Mouse (Mus musculus): ENCODE data around the gene Atp1a3.
A peak's percentile ranks its signal among the peaks of the same experiment; 100 is the strongest.

Gene Atp1a3

GRCm38 (mm10) chr7:25003820-25004388 is 1.9 kb downstream of the Atp1a3 start:
- no peak for DNase-seq (ENCODE audit: low spot score in 2 of 2)

GRCm38 (mm10) chr7:25003291-25003690 is 2.5 kb downstream of the Atp1a3 start:
- no peak for DNase-seq (ENCODE audit: low spot score in 2 of 2)

GRCm38 (mm10) chr7:25000711-25001110 is 5.0 kb downstream of the Atp1a3 start:
- DNase-seq (ENCODE audit: low spot score in 2 of 2): no peak

GRCm38 (mm10) chr7:25000211-25000610 is 5.5 kb downstream of the Atp1a3 start:
- no peak for DNase-seq (ENCODE audit: low spot score in 2 of 2)

GRCm38 (mm10) chr7:24993081-24993480 is 12.7 kb downstream of the Atp1a3 start:
- DNase-seq (ENCODE audit: low spot score in 2 of 2): no peak

GRCm38 (mm10) chr7:24990478-24990877 is 15.3 kb downstream of the Atp1a3 start:
- no peak for DNase-seq (ENCODE audit: low spot score in 2 of 2)

- no peak for DNase-seq (ENCODE audit: low spot score in 2 of 2)
These were observed 17.8 kb downstream of the Atp1a3 start for GRCm38 (mm10) chr7:24987941-24988340.

GRCm38 (mm10) chr7:24985799-24986198 is 20.0 kb downstream of the Atp1a3 start:
- no peak for DNase-seq (ENCODE audit: low spot score in 2 of 2)

GRCm38 (mm10) chr7:24984307-24984706 is 21.5 kb downstream of the Atp1a3 start:
- DNase-seq (ENCODE audit: low spot score in 2 of 2): no peak

- no peak for DNase-seq (ENCODE audit: low spot score in 2 of 2)
These were observed 22.4 kb downstream of the Atp1a3 start for GRCm38 (mm10) chr7:24983396-24983795.

GRCm38 (mm10) chr7:24980439-24980838 is 25.3 kb downstream of the Atp1a3 start:
- no peak for DNase-seq (ENCODE audit: low spot score in 2 of 2)

GRCm38 (mm10) chr7:24978781-24979180 is 27.0 kb downstream of the Atp1a3 start:
- DNase-seq (ENCODE audit: low spot score in 2 of 2): no peak

GRCm38 (mm10) chr7:24974893-24975595 is 30.7 kb downstream of the Atp1a3 start:
- DNase-seq (ENCODE audit: low spot score in 2 of 2): no peak

GRCm38 (mm10) chr7:24973902-24974301 is 31.9 kb downstream of the Atp1a3 start:
- no peak for DNase-seq (ENCODE audit: low spot score in 2 of 2)

GRCm38 (mm10) chr7:24973208-24973607 is 32.5 kb downstream of the Atp1a3 start:
- no peak for DNase-seq (ENCODE audit: low spot score in 2 of 2)

- peak; percentile 76 to 90 for DNase-seq (ENCODE audit: low spot score in 2 of 2)
These were observed 33.5 kb downstream of the Atp1a3 start, which contains the start of gene Rabac1 for GRCm38 (mm10) chr7:24971972-24972893. TSS of gene Rabac1 (minus strand) at chr7:24972754.

- DNase-seq (ENCODE audit: low spot score in 2 of 2): no peak
These were observed 34.3 kb downstream of the Atp1a3 start for GRCm38 (mm10) chr7:24971261-24971971.

GRCm38 (mm10) chr7:24970341-24970740 is 35.4 kb downstream of the Atp1a3 start:
- no peak for DNase-seq (ENCODE audit: low spot score in 2 of 2)

GRCm38 (mm10) chr7:24969805-24970204 is 36.0 kb downstream of the Atp1a3 start:
- no peak for DNase-seq (ENCODE audit: low spot score in 2 of 2)

- DNase-seq (ENCODE audit: low spot score in 2 of 2): no peak
These were observed 37.3 kb downstream of the Atp1a3 start for GRCm38 (mm10) chr7:24968463-24968862.

- no peak for DNase-seq (ENCODE audit: low spot score in 2 of 2)
These were observed 37.8 kb downstream of the Atp1a3 start for GRCm38 (mm10) chr7:24967966-24968365.
